Mouse (Mus musculus): Measurements from ENCODE around the gene Krt6b.

GRCm38 (mm10) chr15:101707454-101707853 lies 27.4 kb upstream of the Krt6b start:
- TF ChIP-seq GATA1 (IDR thresholded peaks at IDR 0.05; ENCODE audit: borderline replicate concordance, low read length) = no peak
- TF ChIP-seq FLI1 (IDR thresholded peaks at IDR 0.05; ENCODE audit: low read length) = no peak

Measured in megakaryocyte, embryonic 14.5 days (primary cell).